Mouse (Mus musculus): ENCODE data around the gene Gars. TPM values are rescaled to one million over a fixed set of nuclear protein-coding genes. Genes with fewer than 3 reads are reported as not detected.

The Gars gene
- polyA plus RNA-seq, 1 experiment from 2014 or later, result 220 TPM

GRCm38 (mm10) chr6:55043206-55043605, 5.4 kb downstream of the Gars start:
- DNase-seq (ENCODE audit: low spot score), result no peak
- peaks cover 25% of the 10 kb centered on the region; the same call in 1 of the 2 replicates for H3K4me1 ChIP-seq
- no peaks in the 10 kb centered on the region for H3K27me3 ChIP-seq (ENCODE audit: insufficient read depth, poor library complexity, severe bottlenecking)
- WGBS, result 78% methylated on average over 8 of the region's 8 CpGs
- no peak overlapping the region for H3K4me3 ChIP-seq
- H3K27ac ChIP-seq, result no peak overlapping the region
- H3K9me3 ChIP-seq, result no peaks in the 10 kb centered on the region
- H3K36me3 ChIP-seq, result peaks cover 19% of the 10 kb centered on the region

- 85% methylated on average over 5 of the region's 5 CpGs for WGBS
- H3K27me3 ChIP-seq (ENCODE audit: insufficient read depth, poor library complexity, severe bottlenecking), result no peaks in the 10 kb centered on the region
- peaks cover 24% of the 10 kb centered on the region; the same call in 1 of the 2 replicates for H3K4me1 ChIP-seq
- no peak overlapping the region for H3K27ac ChIP-seq
- peaks cover 32% of the 10 kb centered on the region for H3K36me3 ChIP-seq
- DNase-seq (ENCODE audit: low spot score), result no peak
- no peaks in the 10 kb centered on the region for H3K9me3 ChIP-seq
- no peak overlapping the region for H3K4me3 ChIP-seq
Observed at GRCm38 (mm10) chr6:55044542-55044941, 6.7 kb downstream of the Gars start.

- Histone ChIP-seq H3K4me1 (peaks cover 17% of the 10 kb centered on the region; the same call in 1 of the 2 replicates), H3K9me3 (no peaks in the 10 kb centered on the region), H3K27ac (no peak overlapping the region), H3K36me3 (peaks cover 40% of the 10 kb centered on the region), H3K27me3 (ENCODE audit: insufficient read depth, poor library complexity, severe bottlenecking) (no peaks in the 10 kb centered on the region), H3K4me3 (no peak overlapping the region)
- no peak for DNase-seq (ENCODE audit: low spot score)
- 82% methylated on average over 1 of the region's 1 CpGs for WGBS
Observed at GRCm38 (mm10) chr6:55045326-55045725, 7.5 kb downstream of the Gars start.

GRCm38 (mm10) chr6:55049186-55049585, 11.4 kb downstream of the Gars start:
- 94% methylated on average over 10 of the region's 10 CpGs for WGBS
- Histone ChIP-seq H3K4me1 (peaks cover 4% of the 10 kb centered on the region; the same call in 1 of the 2 replicates), H3K9me3 (no peaks in the 10 kb centered on the region), H3K36me3 (peaks cover 73% of the 10 kb centered on the region), H3K27me3 (ENCODE audit: insufficient read depth, poor library complexity, severe bottlenecking) (no peaks in the 10 kb centered on the region), H3K4me3 (no peak overlapping the region), H3K27ac (no peak overlapping the region)
- DNase-seq (ENCODE audit: low spot score), result no peak

GRCm38 (mm10) chr6:55054491-55054890, 16.7 kb downstream of the Gars start:
- Histone ChIP-seq H3K27ac (no peak overlapping the region), H3K36me3 (peaks cover 93% of the 10 kb centered on the region), H3K27me3 (ENCODE audit: insufficient read depth, poor library complexity, severe bottlenecking) (no peaks in the 10 kb centered on the region), H3K4me3 (no peak overlapping the region), H3K4me1 (peaks cover 3% of the 10 kb centered on the region; the same call in 1 of the 2 replicates), H3K9me3 (no peaks in the 10 kb centered on the region)
- no peak for DNase-seq (ENCODE audit: low spot score)
- WGBS, result 94% methylated on average over 4 of the region's 4 CpGs

GRCm38 (mm10) chr6:55057427-55057826, 19.6 kb downstream of the Gars start:
- H3K27ac ChIP-seq, result no peak overlapping the region
- peaks cover 92% of the 10 kb centered on the region for H3K36me3 ChIP-seq
- no peak overlapping the region for H3K4me3 ChIP-seq
- H3K4me1 ChIP-seq, result peaks cover 3% of the 10 kb centered on the region; the same call in 1 of the 2 replicates
- no peaks in the 10 kb centered on the region for H3K27me3 ChIP-seq (ENCODE audit: insufficient read depth, poor library complexity, severe bottlenecking)
- no peaks in the 10 kb centered on the region for H3K9me3 ChIP-seq
- no peak for DNase-seq (ENCODE audit: low spot score)
- 91% methylated on average over 3 of the region's 3 CpGs for WGBS

GRCm38 (mm10) chr6:55060241-55060825, 22.5 kb downstream of the Gars start:
- no peaks in the 10 kb centered on the region for H3K27me3 ChIP-seq (ENCODE audit: insufficient read depth, poor library complexity, severe bottlenecking)
- H3K9me3 ChIP-seq, result no peaks in the 10 kb centered on the region
- peaks cover 94% of the 10 kb centered on the region for H3K36me3 ChIP-seq
- H3K4me1 ChIP-seq, result peaks cover 3% of the 10 kb centered on the region; the same call in 1 of the 2 replicates
- WGBS, result 87% methylated on average over 7 of the region's 7 CpGs
- H3K27ac ChIP-seq, result no peak overlapping the region
- no peak overlapping the region for H3K4me3 ChIP-seq
- no peak for DNase-seq (ENCODE audit: low spot score)

GRCm38 (mm10) chr6:55061328-55061727, 23.5 kb downstream of the Gars start:
- no peaks in the 10 kb centered on the region for H3K9me3 ChIP-seq
- DNase-seq (ENCODE audit: low spot score), result no peak
- no peak overlapping the region for H3K4me3 ChIP-seq
- no peaks in the 10 kb centered on the region for H3K27me3 ChIP-seq (ENCODE audit: insufficient read depth, poor library complexity, severe bottlenecking)
- H3K36me3 ChIP-seq, result peaks cover 94% of the 10 kb centered on the region
- H3K4me1 ChIP-seq, result peaks cover 3% of the 10 kb centered on the region; the same call in 1 of the 2 replicates
- H3K27ac ChIP-seq, result no peak overlapping the region
- 95% methylated on average over 11 of the region's 11 CpGs for WGBS

GRCm38 (mm10) chr6:55062200-55062599, 24.4 kb downstream of the Gars start:
- Histone ChIP-seq H3K27ac (no peak overlapping the region), H3K9me3 (no peaks in the 10 kb centered on the region), H3K4me3 (no peak overlapping the region), H3K36me3 (peaks cover 93% of the 10 kb centered on the region), H3K27me3 (ENCODE audit: insufficient read depth, poor library complexity, severe bottlenecking) (no peaks in the 10 kb centered on the region), H3K4me1 (peaks cover 3% of the 10 kb centered on the region; the same call in 1 of the 2 replicates)
- no peak for DNase-seq (ENCODE audit: low spot score)
- WGBS, result 88% methylated on average over 5 of the region's 5 CpGs

- H3K4me1 ChIP-seq, result peaks cover 3% of the 10 kb centered on the region; the same call in 1 of the 2 replicates
- no peak for DNase-seq (ENCODE audit: low spot score)
- H3K36me3 ChIP-seq, result peaks cover 97% of the 10 kb centered on the region
- H3K4me3 ChIP-seq, result no peak overlapping the region
- no peaks in the 10 kb centered on the region for H3K27me3 ChIP-seq (ENCODE audit: insufficient read depth, poor library complexity, severe bottlenecking)
- no peaks in the 10 kb centered on the region for H3K9me3 ChIP-seq
- WGBS, result 81% methylated on average over 9 of the region's 9 CpGs
- no peak overlapping the region for H3K27ac ChIP-seq
Observed at GRCm38 (mm10) chr6:55063793-55064476, 26.1 kb downstream of the Gars start.

GRCm38 (mm10) chr6:55064477-55064827, 26.6 kb downstream of the Gars start:
- no peak overlapping the region for H3K27ac ChIP-seq
- DNase-seq (ENCODE audit: low spot score), result peak; percentile 79
- H3K9me3 ChIP-seq, result no peaks in the 10 kb centered on the region
- no peaks in the 10 kb centered on the region for H3K27me3 ChIP-seq (ENCODE audit: insufficient read depth, poor library complexity, severe bottlenecking)
- no peaks in the 10 kb centered on the region for H3K4me1 ChIP-seq
- peaks cover 97% of the 10 kb centered on the region for H3K36me3 ChIP-seq
- WGBS, result 81% methylated on average over 7 of the region's 7 CpGs
- no peak overlapping the region for H3K4me3 ChIP-seq

GRCm38 (mm10) chr6:55065903-55066302, 28.1 kb downstream of the Gars start:
- Histone ChIP-seq H3K36me3 (peaks cover 92% of the 10 kb centered on the region), H3K27me3 (ENCODE audit: insufficient read depth, poor library complexity, severe bottlenecking) (no peaks in the 10 kb centered on the region), H3K4me1 (no peaks in the 10 kb centered on the region), H3K9me3 (no peaks in the 10 kb centered on the region), H3K4me3 (no peak overlapping the region), H3K27ac (no peak overlapping the region)
- DNase-seq (ENCODE audit: low spot score), result no peak
- 91% methylated on average over 2 of the region's 2 CpGs for WGBS

- no peaks in the 10 kb centered on the region for H3K27me3 ChIP-seq (ENCODE audit: insufficient read depth, poor library complexity, severe bottlenecking)
- H3K36me3 ChIP-seq, result peaks cover 90% of the 10 kb centered on the region
- no peak for DNase-seq (ENCODE audit: low spot score)
- no peaks in the 10 kb centered on the region for H3K4me1 ChIP-seq
- no peak overlapping the region for H3K27ac ChIP-seq
- no peaks in the 10 kb centered on the region for H3K9me3 ChIP-seq
- WGBS, result 95% methylated on average over 4 of the region's 4 CpGs
- H3K4me3 ChIP-seq, result no peak overlapping the region
Observed at GRCm38 (mm10) chr6:55076561-55077255, 38.9 kb downstream of the Gars start.

Data from heart, embryonic 10.5 days (tissue).